ENCODE assay signal across 8 mouse cellular contexts in the genomic region with DNA sequence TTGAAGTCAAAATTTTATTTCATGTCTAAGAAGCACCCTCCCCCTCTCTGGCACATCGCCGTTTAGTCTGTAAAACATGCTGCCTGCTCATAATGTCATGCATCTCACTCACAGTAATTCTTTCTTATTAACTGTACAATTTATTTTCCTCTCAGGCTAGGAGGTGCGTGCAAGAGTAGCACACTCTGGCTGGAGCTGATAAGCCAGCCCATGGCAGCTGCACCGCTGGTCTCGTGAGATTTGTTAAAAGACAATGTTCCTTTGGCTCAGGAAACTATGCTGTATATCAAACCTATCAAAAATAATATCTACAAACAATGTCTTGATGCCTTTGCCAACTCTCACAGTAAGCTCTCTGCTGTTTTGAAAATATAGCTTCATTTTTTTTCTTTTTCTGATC.
DNase-seq lines count a peak whose midpoint lies in the region; ATAC-seq and TF ChIP-seq lines count a peak whose summit lies in the region.
"Had no signal": no experiment of that assay in that cellular context is flagged by ENCODE, and none has a peak within 500 bp of the region (broad histone marks: within the 10 kb centered on the region; RNA-seq: fewer than 3 reads in every experiment).

No protein-coding gene starts in this region.

- no peaks in the 10 kb centered on the region for H3K36me3 ChIP-seq in neural tube, embryonic 11.5 days (ENCODE audit: control insufficient read depth, insufficient read depth, low read length)
- no peaks in the 10 kb centered on the region for H3K36me3 ChIP-seq in forebrain, embryonic 16.5 days (ENCODE audit: control insufficient read depth, insufficient read depth)
- H3K36me3 ChIP-seq in liver, postnatal 0 days (replicated peaks; ENCODE audit: insufficient read depth, low read length) = no peaks in the 10 kb centered on the region
- H3K36me3 ChIP-seq: embryonic facial prominence, embryonic 15.5 days had no signal

- 75% methylated on average over 5 of the region's 5 CpGs for WGBS in neural tube, embryonic 11.5 days
- 62% methylated on average over 5 of the region's 5 CpGs for WGBS in forebrain, embryonic 16.5 days
- 42% methylated on average over 5 of the region's 5 CpGs for WGBS in liver, postnatal 0 days (ENCODE audit: insufficient replicate concordance)

- TF ChIP-seq EP300 in liver, postnatal 0 days (IDR thresholded peaks at IDR 0.05; ENCODE audit: low read depth) = peak; percentile 98

- intact Hi-C loops in left cerebral cortex, postnatal 25 days (cut with DNase I) = no loop called here

- H3K4me1 ChIP-seq in neural tube, embryonic 11.5 days (ENCODE audit: control insufficient read depth, insufficient read depth, low read length) = no peaks in the 10 kb centered on the region
- H3K4me1 ChIP-seq in forebrain, embryonic 16.5 days (replicated peaks; ENCODE audit: control insufficient read depth, insufficient read depth, low read length) = no peaks in the 10 kb centered on the region
- no peaks in the 10 kb centered on the region for H3K4me1 ChIP-seq in liver, postnatal 0 days (ENCODE audit: insufficient read depth)
- H3K4me1 ChIP-seq: embryonic facial prominence, embryonic 15.5 days had no signal

- H3K9ac ChIP-seq in neural tube, embryonic 11.5 days (ENCODE audit: low read length) = no peak overlapping the region
- H3K9ac ChIP-seq in forebrain, embryonic 16.5 days (replicated peaks; ENCODE audit: low read depth, low read length) = no peak overlapping the region
- no peak overlapping the region for H3K9ac ChIP-seq in liver, postnatal 0 days (replicated peaks)
- H3K9ac ChIP-seq: embryonic facial prominence, embryonic 15.5 days had no signal

- no peak overlapping the region for H3K27ac ChIP-seq in neural tube, embryonic 11.5 days (ENCODE audit: low read depth, low read length)
- no peak overlapping the region for H3K27ac ChIP-seq in forebrain, embryonic 16.5 days (ENCODE audit: low read length)
- peak overlapping the region; percentile 77 for H3K27ac ChIP-seq in liver, postnatal 0 days (ENCODE audit: low read depth)
- H3K27ac ChIP-seq: embryonic facial prominence, embryonic 15.5 days had no signal

- ATAC-seq in neural tube, embryonic 11.5 days (ENCODE audit: insufficient read depth, low FRiP score, low TSS enrichment) = 0 out of 2 replicates have a peak, but pooled peaks have one; percentile 39
- peak; percentile 58; the same call in 1 of the 2 replicates for ATAC-seq in forebrain, embryonic 16.5 days
- ATAC-seq in liver, postnatal 0 days = peak; percentile 99
- no peak for ATAC-seq in inflammation-experienced regulatory T-cells, adult 6 months

- H3K4me3 ChIP-seq in neural tube, embryonic 11.5 days (ENCODE audit: low read depth, low read length) = no peak overlapping the region
- H3K4me3 ChIP-seq in forebrain, embryonic 16.5 days (replicated peaks; ENCODE audit: low read length) = no peak overlapping the region
- no peak overlapping the region for H3K4me3 ChIP-seq in liver, postnatal 0 days (ENCODE audit: low read depth, low read length)
- H3K4me3 ChIP-seq: embryonic facial prominence, embryonic 15.5 days had no signal

- TF ChIP-seq CTCF in liver, postnatal 0 days (IDR thresholded peaks at IDR 0.05; ENCODE audit: low read depth) = no peak

- H3K4me2 ChIP-seq in neural tube, embryonic 11.5 days (ENCODE audit: low read depth) = no peak overlapping the region
- H3K4me2 ChIP-seq in forebrain, embryonic 16.5 days (ENCODE audit: low read length) = no peak overlapping the region
- H3K4me2 ChIP-seq in liver, postnatal 0 days (ENCODE audit: low read depth, low read length) = peak overlapping the region; percentile 27; the same call in 1 of the 2 replicates
- H3K4me2 ChIP-seq: embryonic facial prominence, embryonic 15.5 days had no signal

- H3K9me3 ChIP-seq in neural tube, embryonic 11.5 days (ENCODE audit: control insufficient read depth, low read length) = no peaks in the 10 kb centered on the region
- no peaks in the 10 kb centered on the region for H3K9me3 ChIP-seq in forebrain, embryonic 16.5 days (ENCODE audit: control insufficient read depth, low read length)
- no peaks in the 10 kb centered on the region for H3K9me3 ChIP-seq in liver, postnatal 0 days (ENCODE audit: low read length)
- H3K9me3 ChIP-seq: embryonic facial prominence, embryonic 15.5 days had no signal

- H3K27me3 ChIP-seq in neural tube, embryonic 11.5 days (ENCODE audit: control insufficient read depth, insufficient read depth, low read length) = no peaks in the 10 kb centered on the region
- no peaks in the 10 kb centered on the region for H3K27me3 ChIP-seq in forebrain, embryonic 16.5 days (replicated peaks; ENCODE audit: control insufficient read depth, insufficient read depth, low read length)
- H3K27me3 ChIP-seq in liver, postnatal 0 days (ENCODE audit: insufficient read depth, low read length) = no peaks in the 10 kb centered on the region
- H3K27me3 ChIP-seq: embryonic facial prominence, embryonic 15.5 days had no signal

- DNase-seq in neural tube, embryonic 11.5 days (ENCODE audit: low spot score) = no peak
- no peak for DNase-seq in neural tube, embryonic 10.5 days (ENCODE audit: extremely low spot score, low spot score)
- peak; percentile 67 for DNase-seq in liver, postnatal 0 days
- peak; percentile 63 to 70 for DNase-seq in spleen, postnatal 4 days (ENCODE audit: low spot score in 2 of 2)
- DNase-seq in left cerebral cortex, postnatal 25 days (ENCODE audit: low spot score in 2 of 2) = no peak

Comparison
In these comparisons a context has a peak if more than half of its experiments do, and no peak if none do; other contexts are left out.
1. DNase-seq: peak in liver, postnatal 0 days (single experiment) and spleen, postnatal 4 days (2 of 2); none in neural tube, embryonic 11.5 days (single experiment), neural tube, embryonic 10.5 days (single experiment) and left cerebral cortex, postnatal 25 days (0 of 2).